Comparison of ENCODE assay signal across 20 mouse cellular contexts in the genomic region with DNA sequence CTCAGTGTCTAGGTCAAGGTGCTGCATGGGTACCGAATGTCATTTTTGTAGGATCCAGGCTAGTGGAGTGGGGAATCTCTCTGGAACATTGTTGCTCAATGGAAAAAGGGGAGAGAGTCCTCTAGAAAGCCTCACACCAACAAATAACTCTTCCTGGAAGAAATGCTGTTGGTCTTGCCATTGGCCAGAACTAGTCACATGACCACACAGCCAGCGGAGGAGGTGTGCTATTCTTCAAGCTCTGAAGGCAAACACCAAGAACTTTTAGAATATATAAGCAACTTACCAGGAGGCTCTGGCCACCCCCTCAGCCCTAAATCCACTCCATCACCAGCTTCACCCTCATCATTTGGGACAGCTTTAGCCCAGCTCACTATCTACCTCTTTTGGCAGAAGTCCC. TPM values are rescaled to one million over a fixed set of nuclear protein-coding genes. Genes with fewer than 3 reads are reported as not detected.
"Had no signal": no experiment of that assay in that cellular context is flagged by ENCODE, and none has a peak within 500 bp of the region (broad histone marks: within the 10 kb centered on the region; RNA-seq: fewer than 3 reads in every experiment).

No protein-coding gene starts in this region.

- DNase-seq: kidney, adult 18-20 months; kidney, adult 9 months; kidney, postnatal 25 days; layer of hippocampus, postnatal 36 days; liver, embryonic 13.5 days; lung, adult 2 months; lung, postnatal 14 days; lung, postnatal 4 days; right cerebral cortex, adult 18-20 months; right cerebral cortex, postnatal 25 days; spleen, adult 18-20 months; thymus, adult 18-20 months; thymus, postnatal 25 days had no signal

- H3K36me3 ChIP-seq: liver, embryonic 13.5 days; midbrain, embryonic 12.5 days; neural tube, embryonic 12.5 days; neural tube, embryonic 15.5 days had no signal

- H3K4me3 ChIP-seq: layer of hippocampus, adult 2 months; left cerebral cortex, adult 2 months; liver, embryonic 13.5 days; midbrain, embryonic 12.5 days; neural tube, embryonic 12.5 days; neural tube, embryonic 15.5 days had no signal

- H3K9me3 ChIP-seq: liver, embryonic 13.5 days; midbrain, embryonic 12.5 days; neural tube, embryonic 12.5 days; neural tube, embryonic 15.5 days had no signal

- H3K27me3 ChIP-seq: liver, embryonic 13.5 days; midbrain, embryonic 12.5 days; neural tube, embryonic 12.5 days; neural tube, embryonic 15.5 days had no signal

- H3K27ac ChIP-seq: layer of hippocampus, adult 2 months; left cerebral cortex, adult 2 months; liver, embryonic 13.5 days; midbrain, embryonic 12.5 days; neural tube, embryonic 12.5 days; neural tube, embryonic 15.5 days had no signal

- H3K9ac ChIP-seq: liver, embryonic 13.5 days; midbrain, embryonic 12.5 days; neural tube, embryonic 12.5 days; neural tube, embryonic 15.5 days had no signal

RNA-seq across cellular contexts. Expression of a gene that starts 41.8 kb away (rescaled TPM):
- total RNA-seq: megakaryocyte progenitor cell, adult 5-6 weeks; megakaryocyte-erythroid progenitor cell, adult 5-6 weeks had no signal
